Mouse (Mus musculus) CD8-positive naive resting alpha-beta T cell, adult 2 months (primary cell): ENCODE measurements around the gene Fbxw5.

Experiments
- DNase-seq, 2 experiments: peaks; one replicate each; pipeline ENCODE4 v3.0.0; 2022; ENCODE audit warnings: low read depth in 2 of 2, low spot score in 2 of 2

Gene Fbxw5

GRCm38 (mm10) chr2:25500576-25501405 lies at the start of gene Fbxw5:
Gene Fbxw5 (plus strand): TSS chr2:25500750.
- DNase-seq = peak; percentile 63 to 66

- no peak for DNase-seq
Measured at GRCm38 (mm10) chr2:25450853-25451647, 49.5 kb upstream of the Fbxw5 start.

DNA sequence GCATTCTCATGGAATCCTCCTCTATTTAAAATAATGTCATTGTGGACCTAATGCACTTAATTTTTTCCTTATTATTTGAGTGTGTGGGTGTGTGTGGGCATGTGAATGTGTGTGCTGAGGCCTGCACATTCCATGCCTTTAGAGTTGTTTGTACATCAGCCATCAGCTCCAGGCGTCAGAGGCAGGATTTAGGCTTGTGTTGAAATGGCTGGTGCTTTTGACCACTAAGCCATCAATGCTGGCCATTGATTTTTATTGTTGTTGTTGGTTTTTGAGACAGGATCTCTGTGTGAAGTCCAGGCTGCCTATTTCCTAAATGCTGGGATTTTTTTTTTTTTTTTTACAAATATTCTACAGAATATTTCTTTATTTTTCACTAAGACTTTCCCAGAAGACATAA lies 47.6 kb upstream of the Fbxw5 start:
- DNase-seq = no peak

GRCm38 (mm10) chr2:25456205-25456953 lies 44.2 kb upstream of the Fbxw5 start, which contains the start of gene Clic3:
Gene Clic3 (plus strand): TSS chr2:25456838.
- DNase-seq = no peak

- no peak for DNase-seq
Measured at GRCm38 (mm10) chr2:25457022-25457896, 43.3 kb upstream of the Fbxw5 start.

DNA sequence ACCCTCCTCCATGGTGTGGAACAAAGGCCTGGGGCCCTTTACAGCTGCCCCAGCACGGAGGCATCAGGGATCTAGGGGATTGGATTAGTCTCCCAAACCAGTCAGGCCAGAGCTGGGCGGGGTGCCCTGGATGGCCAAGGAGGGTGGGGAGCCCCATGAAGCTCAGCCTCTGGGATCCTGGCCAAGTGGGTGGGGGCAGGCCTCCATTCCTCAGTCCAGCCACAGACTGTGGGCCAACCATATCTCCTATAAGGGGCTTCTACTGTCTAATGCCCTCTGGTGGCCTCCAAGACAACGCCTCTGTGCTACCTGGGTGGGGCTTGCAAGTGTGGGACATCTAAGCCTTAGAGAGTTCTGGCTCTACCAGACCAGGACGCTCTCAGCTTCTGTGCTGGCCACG lies 41.6 kb upstream of the Fbxw5 start:
- DNase-seq = no peak

DNA sequence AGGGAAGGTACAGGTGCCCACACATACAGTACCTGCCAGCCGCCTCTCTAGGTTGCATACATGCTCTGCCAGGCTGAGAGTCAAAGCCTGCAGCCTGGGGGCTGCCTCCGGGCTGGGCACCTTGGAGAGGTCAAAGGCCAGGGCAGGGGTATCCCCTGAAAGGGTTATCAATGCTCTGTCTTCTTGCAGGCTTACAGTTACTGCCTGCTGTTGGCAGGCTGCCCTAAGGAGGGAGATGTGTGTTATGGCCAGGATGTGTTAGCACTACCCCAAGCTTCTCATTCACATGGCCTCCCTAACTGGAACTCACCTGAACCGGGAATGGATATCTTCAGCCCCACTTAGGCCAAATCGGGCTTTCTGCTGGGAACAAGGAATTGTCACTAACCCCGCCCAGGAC lies 40.4 kb upstream of the Fbxw5 start:
- no peak for DNase-seq

DNA sequence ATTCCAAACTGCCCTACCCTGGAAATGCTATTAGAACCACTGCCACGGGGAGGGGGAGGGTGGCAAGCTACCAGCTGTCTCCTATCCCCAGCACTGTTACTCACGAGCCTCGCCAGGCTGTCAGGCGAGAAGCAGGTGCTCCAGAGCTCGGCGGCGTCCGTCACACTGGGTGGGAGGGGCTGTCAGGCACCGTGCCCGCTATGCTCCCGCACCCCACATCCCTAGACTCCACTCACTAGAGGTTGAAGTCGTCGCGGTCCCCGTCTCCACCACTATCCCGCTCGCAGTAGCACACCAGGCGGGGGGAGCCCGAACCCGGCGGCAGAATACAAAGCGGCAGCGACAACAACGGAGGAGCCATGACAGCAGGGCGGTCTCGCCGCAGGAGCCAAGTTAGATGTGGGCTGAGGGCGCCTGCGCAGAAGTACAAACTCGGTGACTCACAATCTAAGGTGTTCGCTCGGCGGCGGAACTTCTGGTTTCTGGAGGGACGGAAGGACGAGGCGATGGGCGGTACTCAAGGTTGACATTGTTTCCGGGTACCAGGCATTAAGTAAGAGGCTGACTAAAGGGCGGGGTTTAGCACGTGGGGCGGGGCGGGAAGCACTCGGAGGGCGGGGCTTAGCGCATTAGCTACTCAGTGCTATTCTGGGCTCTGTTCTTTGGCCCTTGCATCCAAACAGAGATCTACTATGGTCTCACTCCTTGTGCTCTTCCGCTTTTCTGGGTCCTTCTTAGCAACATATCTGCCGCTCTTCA lies 39.8 kb upstream of the Fbxw5 start, which contains the start of gene Paxx:
Gene Paxx (minus strand): TSS at position 544 of the 759 bp plus-strand sequence.
- peak; percentile 94 for DNase-seq

GRCm38 (mm10) chr2:25461407-25461806 lies 39.1 kb upstream of the Fbxw5 start:
- DNase-seq = no peak

- no peak for DNase-seq
Measured at GRCm38 (mm10) chr2:25463630-25464029, 36.9 kb upstream of the Fbxw5 start.

DNA sequence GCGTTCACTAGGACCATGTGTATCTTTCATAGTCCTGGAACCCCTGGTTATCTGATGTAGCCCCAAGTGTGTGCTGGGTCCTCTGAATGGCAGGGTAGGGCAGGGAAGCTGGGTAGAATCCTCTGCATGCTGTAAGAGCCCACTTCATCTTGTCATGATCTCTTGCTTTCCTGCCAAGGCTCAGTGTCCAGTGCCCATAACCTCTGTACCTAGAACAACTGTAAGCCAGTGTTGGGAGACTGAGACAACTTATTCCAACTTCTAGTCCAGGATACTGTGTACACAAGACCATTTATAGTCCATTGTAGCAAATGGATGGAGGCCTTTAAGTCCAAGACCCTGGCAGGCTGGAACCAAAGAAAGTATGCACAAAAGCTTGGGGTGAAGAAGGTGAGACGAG lies 35.3 kb upstream of the Fbxw5 start:
- no peak for DNase-seq

GRCm38 (mm10) chr2:25465816-25466635 lies 34.5 kb upstream of the Fbxw5 start:
- DNase-seq = peak; percentile 49 to 65

- DNase-seq = no peak
Measured at GRCm38 (mm10) chr2:25467606-25468303, 32.8 kb upstream of the Fbxw5 start.

GRCm38 (mm10) chr2:25468962-25469915 lies 31.3 kb upstream of the Fbxw5 start:
- DNase-seq = no peak

DNA sequence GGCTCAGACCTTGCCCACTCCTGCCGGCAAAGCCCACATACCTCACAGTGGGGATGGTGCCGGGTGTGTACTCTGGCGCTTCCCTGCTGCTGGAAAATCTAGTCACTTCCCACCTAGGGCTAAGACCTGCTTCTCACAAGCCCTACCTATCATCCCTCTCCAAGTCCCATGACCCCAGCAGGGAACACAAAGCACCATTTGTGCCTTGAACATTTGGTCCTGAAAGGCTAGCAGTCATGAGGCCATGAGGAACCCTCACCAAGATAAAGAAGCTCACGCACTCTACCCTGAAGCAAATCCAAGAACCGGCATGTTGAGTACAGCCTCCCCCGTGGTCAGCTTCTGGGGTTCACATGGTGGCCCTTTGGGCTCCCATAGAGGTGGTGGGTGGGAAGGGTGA lies 30.6 kb upstream of the Fbxw5 start, which contains the start of gene Ptgds:
Gene Ptgds (minus strand): TSS at position 78 of the 400 bp plus-strand sequence.
- DNase-seq = no peak

GRCm38 (mm10) chr2:25472550-25472949 lies 28.0 kb upstream of the Fbxw5 start:
- no peak for DNase-seq

- DNase-seq = no peak
Measured at GRCm38 (mm10) chr2:25477541-25477940, 23.0 kb upstream of the Fbxw5 start.
